Mouse (Mus musculus) lung, postnatal 4 days (tissue): ENCODE measurements around the gene Gm29106.
"Not testable (repeated sequence)": the region's sequence is repeated elsewhere in the genome, so short reads cannot be mapped to it uniquely, and the experiment has no call there.

Experiments used
- DNase-seq, 2 experiments: peaks; one replicate each; pipeline ENCODE4 v3.0.0; 2021

Gene Gm29106

DNA sequence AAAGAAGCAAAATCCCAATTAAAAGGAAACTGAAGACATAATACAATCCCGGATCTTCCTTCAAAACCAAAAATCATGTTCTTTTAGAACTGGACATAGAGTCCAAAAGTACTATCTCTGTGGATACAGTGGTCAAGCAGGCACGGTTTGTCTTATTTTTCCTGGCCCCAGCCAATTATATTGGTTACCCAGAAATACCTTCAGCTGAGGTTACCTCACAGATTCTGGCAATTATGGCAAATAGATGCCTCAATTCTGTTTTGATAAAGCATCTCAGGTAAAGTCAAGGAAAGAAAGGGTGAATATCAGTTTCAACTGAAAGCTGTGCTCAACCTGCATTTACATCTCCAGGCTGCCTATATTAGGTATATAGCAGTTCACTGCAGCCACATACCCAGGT is at the start of gene Gm29106:
Gm29106 (plus strand) TSS at position 301 of the 400 bp plus-strand sequence.
- not testable (repeated sequence) for DNase-seq

DNA sequence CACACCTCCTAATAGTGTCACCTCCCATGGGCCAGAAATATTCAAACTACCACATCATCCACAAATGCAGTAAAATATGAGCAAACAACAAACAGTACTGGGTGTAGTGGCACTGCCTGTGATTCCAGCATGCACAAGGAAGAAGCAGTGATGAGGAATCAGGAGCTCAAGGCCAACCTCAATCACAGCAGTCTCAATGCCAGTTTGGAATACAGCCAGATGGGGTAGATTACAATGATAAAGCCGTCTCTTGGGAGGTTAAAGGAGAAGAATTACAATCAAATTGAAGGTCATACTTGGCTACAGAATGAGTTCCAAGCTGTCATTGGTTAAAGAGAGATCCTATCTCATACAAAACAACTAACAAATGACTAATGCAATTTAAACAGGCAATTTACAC is 52.2 kb downstream of the Gm29106 start:
- no peak for DNase-seq

DNA sequence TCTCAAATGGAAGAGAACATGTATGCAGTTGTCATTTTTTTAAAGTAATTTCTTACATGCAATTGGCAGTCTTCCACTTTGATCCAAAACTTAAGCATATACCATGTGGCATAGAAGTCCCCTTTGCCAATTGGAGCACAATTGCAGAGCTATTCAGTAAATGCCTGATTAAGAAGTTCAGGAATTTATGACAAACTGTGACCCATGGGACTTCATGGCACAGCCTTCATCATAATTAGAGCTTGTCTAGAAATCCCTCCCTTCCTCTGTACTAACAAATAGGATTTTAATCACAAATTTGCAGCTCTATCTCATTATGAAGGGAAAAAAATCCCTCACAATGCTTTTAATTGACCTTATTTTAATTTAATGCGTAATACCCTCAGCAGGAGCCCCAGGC is 59.7 kb downstream of the Gm29106 start:
- DNase-seq = no peak
